Mouse (Mus musculus): ENCODE data around the gene Baiap2.

The Baiap2 gene

GRCm38 (mm10) chr11:120012702-120013101, 70.1 kb downstream of the Baiap2 start:
- no peak for DNase-seq (ENCODE audit: low spot score)

GRCm38 (mm10) chr11:120013174-120013711, 70.7 kb downstream of the Baiap2 start:
- DNase-seq (ENCODE audit: low spot score), result peak; percentile 77

- no peak for DNase-seq (ENCODE audit: low spot score)
These were observed 72.2 kb downstream of the Baiap2 start for GRCm38 (mm10) chr11:120014758-120015157.

- DNase-seq (ENCODE audit: low spot score), result no peak
These were observed 74.4 kb downstream of the Baiap2 start for GRCm38 (mm10) chr11:120017011-120017410.

GRCm38 (mm10) chr11:120019542-120020440, 77.2 kb downstream of the Baiap2 start:
- DNase-seq (ENCODE audit: low spot score), result no peak

GRCm38 (mm10) chr11:120021367-120021766, 78.8 kb downstream of the Baiap2 start:
- DNase-seq (ENCODE audit: low spot score), result no peak

GRCm38 (mm10) chr11:120022216-120022615, 79.7 kb downstream of the Baiap2 start:
- no peak for DNase-seq (ENCODE audit: low spot score)

GRCm38 (mm10) chr11:120022841-120023240, 80.3 kb downstream of the Baiap2 start:
- no peak for DNase-seq (ENCODE audit: low spot score)

GRCm38 (mm10) chr11:120026941-120027340, 84.4 kb downstream of the Baiap2 start:
- no peak for DNase-seq (ENCODE audit: low spot score)

- DNase-seq (ENCODE audit: low spot score), result no peak
These were observed 85.9 kb downstream of the Baiap2 start for GRCm38 (mm10) chr11:120028319-120029092.

- DNase-seq (ENCODE audit: low spot score), result no peak
These were observed 87.0 kb downstream of the Baiap2 start for GRCm38 (mm10) chr11:120029431-120030144.

GRCm38 (mm10) chr11:120030145-120030901, 87.8 kb downstream of the Baiap2 start:
- DNase-seq (ENCODE audit: low spot score), result no peak

GRCm38 (mm10) chr11:120032052-120032451, 89.5 kb downstream of the Baiap2 start:
- DNase-seq (ENCODE audit: low spot score), result no peak

GRCm38 (mm10) chr11:120033473-120033872, 90.9 kb downstream of the Baiap2 start:
- no peak for DNase-seq (ENCODE audit: low spot score)

- DNase-seq (ENCODE audit: low spot score), result no peak
These were observed 91.7 kb downstream of the Baiap2 start for GRCm38 (mm10) chr11:120034306-120034705.

GRCm38 (mm10) chr11:120034762-120035161, 92.2 kb downstream of the Baiap2 start:
- no peak for DNase-seq (ENCODE audit: low spot score)

- DNase-seq (ENCODE audit: low spot score), result no peak
These were observed 97.0 kb downstream of the Baiap2 start for GRCm38 (mm10) chr11:120039581-120039980.

GRCm38 (mm10) chr11:120040440-120040839, 97.9 kb downstream of the Baiap2 start:
- no peak for DNase-seq (ENCODE audit: low spot score)

GRCm38 (mm10) chr11:120041191-120042123, 98.9 kb downstream of the Baiap2 start:
- DNase-seq (ENCODE audit: low spot score), result no peak

Measured in ovary, postnatal 36 days (tissue).